Mouse (Mus musculus) CH12.LX (cell line): ENCODE data around the gene Pde8b.

Experiments
- CHD1 ChIP-seq: IDR thresholded peaks from 2 replicates; pipeline ENCODE4 v1.6.1; 2012; ENCODE audit warnings: low read depth, low read length, improper control_type of control experiment, inconsistent platforms
- CTCF ChIP-seq, 2 experiments: IDR thresholded peaks in 1 of 2; conservative IDR thresholded peaks in 1 of 2; 2 replicates each; pipeline ENCODE4 v1.5.1; 2011 to 2012; ENCODE audit warnings: low read depth in 2 of 2, low read length in 2 of 2, improper control_type of control experiment in 1 of 2, inconsistent platforms in 1 of 2, mild to moderate bottlenecking in 1 of 2, moderate library complexity in 1 of 2
- MAZ ChIP-seq: IDR thresholded peaks from 2 replicates; pipeline ENCODE4 v1.6.1; 2012; ENCODE audit warnings: low read depth, mild to moderate bottlenecking, inconsistent platforms, low read length, improper control_type of control experiment, moderate library complexity
- POLR2A ChIP-seq: IDR thresholded peaks from 2 replicates; pipeline ENCODE4 v1.6.1; 2011; ENCODE audit warnings: low read depth, mild to moderate bottlenecking, improper control_type of control experiment, low read length

DNA sequence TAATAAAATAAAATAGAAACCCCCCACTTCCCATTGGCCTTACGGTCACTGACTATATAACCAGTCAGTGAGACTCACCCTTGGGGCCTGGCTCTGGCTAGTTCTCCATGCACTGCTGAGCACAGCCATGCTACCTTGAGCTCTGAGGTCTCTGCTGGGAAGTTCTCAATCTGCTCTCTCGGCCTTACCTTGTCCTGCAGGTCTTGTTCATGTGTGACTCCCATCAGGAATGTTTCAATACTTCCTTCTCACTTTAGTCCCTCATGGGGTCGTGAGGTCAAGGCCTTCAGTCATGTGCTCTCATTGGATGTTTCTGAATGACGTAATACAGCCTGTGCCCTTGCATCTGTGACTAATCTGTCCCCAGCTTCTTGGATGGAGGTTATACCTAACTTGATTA is 191.3 kb downstream of the Pde8b start:
- TF ChIP-seq MAZ = no peak
- TF ChIP-seq CHD1 = no peak
- TF ChIP-seq POLR2A = no peak
- TF ChIP-seq CTCF (conservative IDR thresholded peaks at IDR 0.05 in 1 of 2, IDR thresholded peaks at IDR 0.05 in 1 of 2; ENCODE audit: low read depth in 2 of 2, low read length in 2 of 2) = no peak
